Mouse (Mus musculus) kidney, postnatal 14 days (tissue): ENCODE results near the gene Tcte2.
"Not testable (repeated sequence)": the region's sequence is repeated elsewhere in the genome, so short reads cannot be mapped to it uniquely, and the experiment has no call there.

ENCODE experiments used
- DNase-seq: peaks from one replicate; pipeline ENCODE4 v3.0.0; 2022; ENCODE audit warnings: mixed read lengths

The Tcte2 gene

DNA sequence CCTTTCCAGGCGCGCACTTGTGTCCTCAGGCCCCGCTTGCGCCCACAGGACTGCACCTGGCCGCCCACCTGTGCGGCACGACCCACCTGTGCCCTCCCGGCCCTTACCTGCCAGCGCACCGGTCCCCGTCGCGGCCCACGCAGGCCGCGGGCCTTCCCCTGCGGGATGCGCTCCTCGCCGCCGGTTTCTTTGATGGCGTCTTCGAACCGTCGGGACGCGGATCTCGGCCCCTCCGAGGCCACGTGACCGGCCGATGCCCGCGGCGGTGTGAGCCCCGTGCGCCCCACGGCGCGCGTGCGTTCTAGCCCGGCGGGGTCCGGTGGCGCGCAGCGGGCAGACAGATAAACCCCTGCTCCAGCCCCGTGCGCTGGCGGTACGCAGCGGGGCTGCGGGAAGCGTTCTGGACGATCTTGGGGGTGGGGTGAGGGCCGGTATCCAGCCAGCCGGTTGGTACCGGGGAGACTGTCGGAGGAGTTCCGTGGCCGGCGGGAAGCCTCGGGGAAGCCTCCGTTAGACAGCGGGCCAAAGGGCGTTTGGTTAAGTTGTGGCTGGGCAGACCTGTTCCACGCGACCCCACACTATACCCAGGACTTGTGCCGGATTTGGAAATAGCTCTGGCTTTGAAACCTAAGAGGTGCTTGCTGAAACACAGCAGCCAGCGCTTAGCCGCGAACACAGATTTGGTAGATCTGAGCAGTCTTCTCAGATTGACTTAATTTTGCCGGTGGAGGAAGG lies at the start of gene Tcte2:
Gene Tcte2, minus strand, starts transcription at position 647 of the 735 bp plus-strand sequence.
- DNase-seq: peak; percentile 60

DNA sequence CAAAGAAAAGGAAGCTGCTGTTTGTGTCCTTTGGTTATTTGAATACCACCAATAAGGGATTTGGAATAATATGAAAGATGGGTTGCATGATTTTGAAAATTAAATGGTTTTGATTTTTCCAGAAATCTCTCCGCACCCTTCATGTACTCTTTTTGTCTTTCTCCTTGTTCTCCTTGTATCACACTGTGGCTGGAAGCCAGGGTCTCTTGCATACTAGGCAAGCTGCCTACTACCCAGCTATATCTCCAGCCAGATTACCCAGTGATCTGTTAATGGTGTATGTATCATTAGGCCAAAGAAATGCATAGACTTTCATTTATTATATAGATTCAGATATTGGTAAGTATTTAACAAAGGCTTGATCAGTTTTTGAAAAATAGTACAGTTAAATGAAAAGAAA lies 44.4 kb upstream of the Tcte2 start:
- no peak for DNase-seq

DNA sequence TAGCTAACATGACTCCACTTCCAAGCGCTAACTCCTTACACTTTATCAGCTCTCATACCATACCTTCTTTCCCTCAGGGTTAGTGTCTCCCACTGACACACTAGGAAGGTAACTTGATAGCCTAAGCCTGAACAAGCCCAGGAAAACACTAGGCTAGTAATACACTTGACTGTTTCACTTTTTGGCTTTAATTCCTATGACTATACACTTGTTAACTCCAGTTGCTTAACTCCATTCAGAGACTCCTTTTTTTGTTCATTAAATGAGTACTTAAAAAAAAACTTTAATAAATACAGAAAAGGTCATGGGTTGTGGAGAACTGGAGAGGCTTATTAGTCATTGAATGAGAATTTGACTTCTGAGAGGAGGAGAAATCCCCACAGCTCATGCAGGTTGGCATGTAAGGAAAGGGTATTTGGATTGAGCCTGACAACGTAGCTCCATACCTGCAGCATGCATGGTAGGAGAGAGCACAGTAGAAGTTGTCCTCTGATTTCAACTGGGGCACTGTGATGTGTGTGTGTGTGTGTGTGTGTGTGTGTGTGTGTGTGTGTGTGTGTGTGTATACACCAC lies 41.3 kb upstream of the Tcte2 start:
- no peak for DNase-seq

DNA sequence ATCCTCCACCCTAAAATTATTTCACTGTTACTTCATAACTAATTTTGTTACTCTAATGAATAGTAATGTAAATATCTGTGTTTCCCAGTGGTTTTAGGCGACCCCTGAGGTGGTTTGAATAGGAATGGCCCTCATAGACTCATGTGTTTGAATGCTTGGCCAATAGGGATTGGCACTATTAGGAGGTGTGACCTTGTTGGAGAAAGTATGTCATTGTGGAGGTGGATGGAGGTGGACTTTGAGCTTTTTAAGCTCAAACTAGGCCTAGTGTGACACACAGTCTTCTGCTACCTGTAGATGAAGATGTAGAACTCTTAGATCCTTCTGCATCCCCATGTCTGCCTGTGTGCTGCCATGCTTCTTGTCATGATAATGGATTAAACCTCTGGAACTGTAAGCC lies 36.1 kb upstream of the Tcte2 start:
- no peak for DNase-seq

DNA sequence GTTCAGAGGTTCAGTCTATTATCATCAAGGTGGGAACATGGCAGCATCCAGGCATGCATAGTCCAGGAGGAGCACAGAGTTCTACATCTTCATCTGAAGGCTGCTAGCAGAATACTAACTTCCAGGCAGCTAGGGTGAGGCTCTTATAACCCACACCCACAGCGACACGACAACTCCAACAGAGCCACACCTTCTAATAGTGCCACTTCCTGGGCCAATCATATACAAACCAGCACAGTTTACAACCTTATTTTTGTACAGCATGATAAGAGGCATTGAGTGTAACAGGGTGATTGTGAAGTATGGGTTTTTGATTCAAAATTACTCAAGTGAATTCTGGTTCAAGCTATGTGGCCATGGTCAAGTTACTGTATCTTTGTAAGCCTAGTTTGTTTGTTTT lies 28.4 kb upstream of the Tcte2 start:
- DNase-seq: not testable (repeated sequence)

DNA sequence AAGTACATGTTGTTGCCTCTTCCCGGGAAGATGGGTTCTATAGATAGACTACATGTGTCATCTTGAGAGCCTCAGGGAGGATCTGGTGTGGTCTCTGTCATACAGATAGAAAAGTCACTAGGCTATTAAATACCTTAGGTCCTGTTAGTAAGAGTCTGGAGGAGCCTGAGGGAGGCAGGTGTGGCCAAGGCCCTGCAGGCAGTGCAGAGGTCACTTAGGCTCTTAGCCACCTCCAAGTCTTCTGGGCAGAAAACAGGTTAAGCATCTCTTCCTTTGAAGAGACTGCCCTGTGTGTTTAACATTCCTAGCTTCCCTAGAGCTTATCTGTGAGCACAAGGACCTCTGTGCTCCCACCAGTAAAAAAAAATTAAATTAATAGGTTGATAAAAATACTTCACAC lies 21.8 kb upstream of the Tcte2 start:
- no peak for DNase-seq

DNA sequence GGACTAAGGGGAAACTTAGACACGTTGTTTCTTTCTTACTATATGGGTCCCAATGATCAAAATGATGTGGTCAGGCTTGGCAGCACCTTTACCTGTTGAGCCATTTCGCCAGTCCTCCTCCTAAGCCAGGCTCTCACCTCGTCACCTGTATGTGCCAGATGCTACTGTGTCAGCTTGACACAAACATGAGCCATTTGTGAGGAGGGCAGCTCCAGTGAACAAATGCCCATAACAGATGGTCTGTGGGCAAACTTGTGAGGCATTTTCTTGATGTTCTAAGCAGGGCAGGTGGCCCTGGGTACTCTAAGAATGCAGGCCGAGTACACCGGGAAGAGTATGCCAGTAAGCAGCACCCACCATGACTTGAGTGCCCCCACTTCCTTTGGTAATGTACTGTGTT lies 20.3 kb upstream of the Tcte2 start:
- DNase-seq: no peak

DNA sequence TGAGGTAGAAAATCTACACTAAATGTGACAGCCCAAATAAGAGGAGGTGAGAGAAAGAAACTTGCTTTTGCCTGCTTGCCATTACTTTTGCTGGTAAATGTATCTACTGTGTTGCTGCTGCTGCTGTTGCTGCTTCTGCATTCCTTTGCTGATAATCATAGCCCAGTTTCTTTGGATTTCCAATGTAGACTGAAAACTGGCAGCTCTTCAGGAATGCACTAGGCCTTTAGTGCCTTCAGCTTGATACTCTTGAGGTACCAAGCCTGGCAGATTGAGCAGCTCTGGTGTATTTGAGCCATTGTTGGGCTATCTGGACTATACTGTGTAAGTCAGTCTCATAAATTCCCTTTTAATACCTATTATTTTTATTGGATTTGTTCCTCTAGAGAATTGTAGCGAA lies 17.2 kb upstream of the Tcte2 start:
- DNase-seq: no peak

DNA sequence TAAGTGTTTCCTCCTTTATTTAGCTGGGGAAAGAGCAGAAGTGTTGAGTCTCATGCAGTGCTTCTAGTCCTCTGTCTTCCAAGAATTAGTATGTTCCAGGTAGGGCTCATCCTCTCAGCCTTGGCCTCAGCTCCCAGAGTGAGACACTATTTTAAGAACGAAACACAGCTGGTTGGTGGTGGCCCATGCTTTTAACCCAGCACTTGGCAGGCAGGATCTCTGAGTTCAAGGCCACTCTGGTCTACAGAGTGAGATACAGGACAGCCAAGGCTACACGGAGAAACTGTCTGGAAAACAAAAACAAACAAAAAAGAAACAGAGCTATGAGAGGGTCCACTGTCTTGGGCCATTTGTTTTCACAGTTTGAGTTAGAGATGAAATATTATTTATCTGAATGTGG lies 16.1 kb upstream of the Tcte2 start:
- no peak for DNase-seq

DNA sequence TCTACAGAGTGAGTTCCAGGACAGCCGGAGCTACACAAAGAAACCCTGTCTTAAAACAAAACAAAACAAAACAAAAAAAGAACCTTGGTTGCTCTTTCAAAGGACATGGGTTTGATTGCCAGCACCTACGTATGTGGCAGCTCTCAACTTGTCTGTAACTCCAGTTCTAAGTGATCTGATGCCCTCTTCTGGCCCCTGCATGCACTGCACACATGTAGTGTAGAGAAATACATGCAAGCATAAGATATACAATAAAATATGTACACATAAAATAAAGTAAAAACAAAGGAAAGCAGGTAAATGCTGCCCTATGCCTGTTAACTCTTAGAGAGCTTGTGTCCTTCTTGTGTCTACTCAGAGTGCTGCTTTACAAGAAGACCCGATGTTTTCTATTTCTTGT lies 7.6 kb upstream of the Tcte2 start:
- no peak for DNase-seq

DNA sequence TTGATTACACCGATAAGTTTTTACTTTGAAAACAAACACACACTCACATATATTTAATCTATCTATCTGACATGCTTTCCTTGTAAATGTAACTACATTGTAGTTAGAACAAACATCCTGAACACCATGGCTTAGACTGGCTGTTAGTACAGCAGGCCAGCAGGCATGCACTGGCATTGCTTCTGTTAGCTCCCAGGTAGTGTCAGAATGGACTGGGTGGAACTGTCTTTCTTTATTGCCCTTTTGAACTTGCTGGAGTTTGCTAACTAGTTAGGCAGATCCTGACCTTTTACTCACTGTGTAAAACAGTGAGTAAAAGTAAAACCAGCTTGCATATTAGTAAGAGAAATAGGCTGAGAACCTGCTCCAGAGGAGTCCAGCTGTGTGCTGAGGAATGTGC lies 6.9 kb upstream of the Tcte2 start:
- no peak for DNase-seq

DNA sequence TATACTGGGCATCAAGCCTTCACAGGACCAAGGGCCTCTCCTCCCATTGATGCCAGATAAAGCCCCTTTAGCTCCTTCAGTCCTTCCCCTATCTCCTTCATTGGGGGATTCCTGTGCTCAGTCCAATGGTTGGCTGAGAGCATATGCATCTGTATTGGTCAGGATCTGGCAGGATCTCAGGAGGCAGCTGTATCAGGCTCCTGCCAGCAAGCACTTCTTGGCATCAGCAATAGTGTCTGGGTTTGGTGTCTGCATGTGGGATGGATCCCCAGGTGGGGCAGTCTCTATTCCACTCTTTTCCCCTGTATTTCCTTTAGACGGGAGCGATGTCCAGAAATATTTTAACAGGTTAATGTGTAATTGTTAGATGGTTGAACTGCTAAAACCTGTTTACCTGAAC lies 3.3 kb upstream of the Tcte2 start:
- DNase-seq: not testable (repeated sequence)

DNA sequence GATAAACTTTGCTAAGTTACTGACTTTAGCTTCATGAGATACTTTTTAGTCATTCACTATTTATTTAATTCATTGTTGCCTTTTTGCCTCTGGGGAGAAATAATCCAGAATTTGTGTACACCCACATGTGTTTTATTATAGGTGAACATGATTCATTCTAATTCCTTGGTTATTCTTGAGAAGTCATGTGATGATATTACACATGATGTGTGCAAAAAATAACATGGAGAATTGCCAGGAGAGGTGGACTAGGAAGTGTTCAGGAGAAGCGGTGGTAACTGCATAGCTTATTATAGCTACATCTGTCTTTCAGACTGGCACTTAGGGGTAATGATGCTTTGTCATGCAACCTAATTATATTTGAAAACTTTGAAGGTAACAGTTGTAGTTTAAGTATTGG lies 2.2 kb upstream of the Tcte2 start:
- no peak for DNase-seq

DNA sequence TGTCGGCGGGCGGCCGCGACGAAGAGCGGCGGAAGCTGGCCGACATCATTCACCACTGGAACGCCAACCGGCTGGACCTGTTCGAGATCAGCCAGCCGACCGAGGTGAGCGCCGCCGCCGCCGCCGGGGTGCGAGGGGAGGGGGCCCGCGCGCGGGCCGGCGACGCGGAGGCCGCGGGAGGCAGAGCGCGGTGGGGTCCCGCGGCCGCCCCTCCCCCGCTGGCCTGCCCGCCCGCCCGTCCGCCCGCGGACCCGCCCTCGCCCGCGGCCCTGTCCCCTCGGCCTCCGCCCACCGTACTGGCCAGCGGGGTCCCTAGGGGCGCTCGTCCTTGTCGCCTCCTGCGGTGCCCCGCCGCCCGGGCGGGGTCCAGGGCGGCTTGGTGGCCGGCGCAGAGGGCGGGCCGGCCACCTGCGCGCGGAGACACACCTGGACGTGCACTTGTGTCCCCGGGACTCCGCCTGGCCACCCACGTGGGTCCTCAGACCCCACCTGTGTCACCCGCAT lies 898 bp downstream of the Tcte2 start:
- peak; percentile 56 for DNase-seq

DNA sequence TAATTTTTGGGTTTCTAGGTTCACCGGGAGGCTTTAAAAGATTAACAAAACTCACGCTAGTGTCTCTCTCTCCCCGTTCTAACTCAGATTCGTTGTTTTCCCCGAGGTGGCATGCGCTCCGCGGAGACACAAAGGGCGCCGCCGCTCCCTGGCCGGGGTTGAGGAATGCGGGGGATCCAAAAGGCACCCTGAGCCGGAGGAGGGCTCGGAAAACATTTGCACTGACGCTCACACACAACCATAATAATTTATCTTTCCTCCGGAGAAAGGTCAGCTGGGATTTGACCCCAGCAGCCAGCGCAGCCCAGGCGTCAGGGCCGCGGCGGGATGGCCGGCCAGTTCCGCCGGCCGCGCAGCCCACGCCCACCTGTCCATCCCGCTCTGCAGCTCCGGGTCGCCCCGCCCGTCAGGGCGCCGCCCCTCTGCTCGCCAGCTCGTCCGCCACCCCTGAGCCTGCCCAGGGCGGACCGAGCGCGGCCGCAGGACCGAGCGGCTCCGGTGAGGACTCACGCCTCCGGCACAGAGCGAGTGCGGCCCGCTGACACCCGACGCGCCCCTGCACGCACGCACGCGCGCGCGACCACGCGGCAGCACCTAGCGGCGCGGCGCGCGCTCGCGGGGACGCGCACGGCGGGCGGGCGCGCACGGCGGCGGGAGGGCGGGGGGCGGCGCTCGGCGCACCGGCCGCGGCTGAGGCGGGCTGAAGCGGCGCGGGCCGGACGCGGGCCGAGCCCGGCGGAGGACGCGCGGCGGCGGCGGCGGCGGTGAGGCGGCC lies 1.6 kb downstream of the Tcte2 start, which contains the start of gene Afdn:
Gene Afdn, plus strand, starts transcription at position 687 of the 775 bp plus-strand sequence.
- DNase-seq: peak; percentile 93

DNA sequence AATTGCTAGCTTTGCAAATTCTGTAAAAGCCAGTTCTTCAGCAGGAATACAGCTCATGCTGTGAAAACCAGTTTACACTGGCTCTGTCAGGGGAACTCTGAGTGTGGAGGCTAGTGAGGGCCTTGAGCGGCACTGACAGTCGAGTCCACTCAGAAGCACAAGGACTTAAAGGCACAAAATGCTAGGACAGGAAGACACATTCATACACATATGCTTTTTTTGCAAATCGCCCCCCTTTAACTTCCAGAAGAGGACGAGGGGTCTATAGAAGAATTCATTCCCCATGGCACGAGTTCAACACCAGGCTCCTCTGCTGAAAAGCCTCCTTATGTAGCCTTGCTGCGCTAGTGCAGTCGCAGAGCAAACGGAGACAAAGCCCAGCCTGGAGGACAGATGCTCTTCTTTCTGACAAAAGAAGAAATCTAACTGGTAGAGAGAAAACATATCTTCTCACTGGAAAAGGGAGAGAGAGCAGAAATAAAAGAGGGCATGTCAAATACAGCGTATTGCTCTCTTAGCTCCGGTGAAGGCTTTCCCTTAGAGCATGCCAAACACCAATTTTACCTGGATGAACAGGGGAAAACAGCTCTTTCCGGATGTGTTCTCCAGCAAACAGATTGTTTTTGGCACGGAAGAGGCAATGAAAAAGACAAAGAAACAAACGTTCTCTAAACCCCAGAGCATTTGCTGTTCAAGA lies 2.3 kb downstream of the Tcte2 start:
- peak; percentile 65 for DNase-seq

DNA sequence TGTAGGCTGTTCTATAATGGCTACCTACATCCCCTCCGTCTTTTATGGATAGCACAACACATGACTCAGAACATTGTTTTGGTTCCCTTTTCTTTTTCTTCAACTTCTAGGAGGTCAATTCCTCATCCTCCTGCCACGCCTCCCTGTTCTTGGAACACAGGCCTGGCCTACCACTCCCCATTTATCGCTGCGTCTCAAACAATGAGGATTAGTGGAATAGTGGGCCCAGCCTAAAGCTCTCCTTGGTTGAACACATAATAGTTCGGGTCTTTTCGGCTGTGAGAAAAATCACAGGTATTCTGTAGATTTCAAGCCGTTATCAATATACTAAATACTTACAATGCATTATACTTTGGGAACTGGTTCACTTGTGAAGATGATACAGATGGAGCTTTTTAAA lies 3.0 kb downstream of the Tcte2 start:
- DNase-seq: no peak

DNA sequence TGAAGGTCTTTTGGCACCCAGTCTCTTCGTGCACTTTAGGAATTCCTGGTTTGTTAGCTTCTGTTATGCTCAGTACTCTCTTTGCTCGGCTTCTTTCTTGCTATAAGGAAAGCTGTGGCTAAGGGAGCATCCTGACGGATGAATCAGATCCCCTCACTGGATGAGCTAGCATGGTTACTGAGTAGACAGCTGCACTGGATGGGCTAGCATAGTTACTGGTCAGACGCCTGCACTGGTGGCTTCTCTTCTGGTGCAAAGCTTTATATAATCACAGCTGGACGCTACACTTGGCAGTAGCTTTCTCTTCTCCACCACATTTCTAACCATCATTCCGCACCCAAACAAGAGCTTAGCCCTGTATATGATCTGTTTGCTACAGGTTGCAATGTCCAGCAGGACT lies 6.7 kb downstream of the Tcte2 start:
- no peak for DNase-seq

DNA sequence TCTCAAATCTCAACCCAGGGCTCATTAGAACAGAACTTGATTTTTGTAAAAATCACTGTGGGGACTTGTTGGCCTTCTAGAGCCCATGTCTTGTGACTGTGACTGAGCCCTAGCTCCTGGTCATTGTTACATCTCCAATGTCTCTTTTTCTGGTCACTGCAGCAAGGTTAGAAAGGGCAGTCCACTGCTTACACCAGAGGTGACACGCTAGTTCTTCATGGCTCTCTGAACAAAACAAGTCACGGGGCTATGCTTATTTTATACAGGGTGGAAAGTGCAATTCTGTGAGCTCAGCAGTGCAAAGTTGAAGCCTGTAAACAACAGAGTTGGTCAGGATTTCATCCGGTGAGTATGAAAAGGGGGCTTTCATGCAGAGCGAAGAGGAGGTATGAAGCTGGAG lies 7.7 kb downstream of the Tcte2 start:
- DNase-seq: no peak

DNA sequence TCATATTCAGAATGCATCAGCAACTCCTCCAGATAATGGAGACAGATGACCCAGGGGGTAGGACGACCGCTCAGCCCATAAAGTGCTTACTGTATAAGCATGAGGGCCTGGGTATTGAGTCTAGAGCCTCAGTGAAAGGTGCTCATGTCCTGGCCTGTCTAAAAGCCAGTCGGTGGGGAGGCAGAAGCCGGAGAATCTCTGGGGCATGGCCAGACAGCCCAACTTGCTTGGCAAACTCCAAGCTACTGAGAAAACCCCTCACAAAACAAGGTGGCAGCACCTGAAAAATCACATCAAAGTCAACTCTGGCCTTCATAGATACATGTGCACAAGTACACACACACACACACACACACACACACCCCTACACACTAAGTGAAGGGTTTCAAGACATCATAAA lies 12.6 kb downstream of the Tcte2 start:
- no peak for DNase-seq

DNA sequence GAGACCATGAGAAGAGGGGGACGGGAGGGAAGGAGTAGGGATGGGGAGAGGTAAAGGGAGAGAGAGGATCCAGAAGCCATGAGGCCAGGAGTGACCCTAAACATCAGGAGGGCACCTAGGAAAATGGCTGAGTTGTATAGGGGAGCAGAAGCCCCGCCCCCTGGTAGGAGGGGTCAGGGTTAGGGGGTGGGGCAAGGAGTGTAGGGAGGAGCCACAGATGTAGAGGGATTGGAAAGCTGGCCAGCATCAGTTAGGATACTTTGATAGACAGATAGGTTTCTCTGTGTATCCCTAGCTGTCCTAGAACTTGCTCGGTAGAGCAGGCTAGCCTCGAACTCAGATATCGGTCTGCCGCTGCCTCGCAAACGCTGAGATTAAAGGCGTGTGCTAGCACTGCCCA lies 13.9 kb downstream of the Tcte2 start:
- DNase-seq: no peak

DNA sequence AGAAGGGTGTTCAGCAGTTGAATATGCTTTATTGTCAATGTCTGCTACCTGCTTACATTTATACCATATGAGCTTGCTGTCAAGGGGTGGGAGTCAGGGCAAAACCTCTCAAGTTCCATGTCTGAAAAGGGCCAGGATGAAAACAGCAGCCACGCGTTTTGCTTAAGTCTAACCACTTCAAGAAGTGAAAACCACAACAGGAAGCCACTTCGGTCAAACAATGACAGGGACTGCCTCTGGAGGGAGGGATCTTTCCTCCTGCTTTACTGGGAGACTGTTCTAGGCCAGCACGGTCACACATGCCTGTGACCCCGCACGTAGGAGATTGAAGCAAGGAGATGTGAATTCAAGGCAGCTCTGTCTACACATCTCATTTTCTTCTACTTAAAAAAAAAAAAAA lies 15.3 kb downstream of the Tcte2 start:
- no peak for DNase-seq

DNA sequence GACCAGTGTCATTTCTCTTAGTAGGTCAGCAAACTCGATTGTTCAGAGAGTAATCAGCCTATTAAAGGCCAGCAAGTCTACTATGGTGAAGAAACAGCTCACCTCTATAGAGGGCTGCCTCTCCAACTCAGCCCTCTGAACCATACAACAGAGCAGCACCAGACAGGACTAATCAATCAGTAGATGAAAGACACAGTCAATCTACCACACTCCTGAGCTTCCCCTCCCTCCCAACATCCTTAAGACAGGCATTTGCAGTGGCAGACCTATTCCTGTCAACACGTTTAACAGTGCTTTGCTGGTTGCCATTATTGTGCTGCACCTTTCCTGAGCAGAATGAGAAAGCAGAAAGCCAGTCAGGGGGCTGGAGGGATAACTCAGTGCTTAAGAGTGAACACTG lies 16.3 kb downstream of the Tcte2 start:
- no peak for DNase-seq
